Mouse (Mus musculus) cerebellum, adult 2 months (tissue): ENCODE results near the gene Hpse2. TPM values are rescaled to one million over a fixed set of nuclear protein-coding genes. Genes with fewer than 3 reads are reported as not detected.

Experiments used
- DNase-seq, 2 experiments: peaks; one replicate each; pipeline ENCODE4 v3.0.0; 2021
- H3K27ac ChIP-seq: fragments of 200-500 bp; 2 replicates; pipeline ENCODE4 v1.5.1; 2012; ENCODE audit warnings: low read length, control low read depth, inconsistent platforms; ENCODE audit not compliant: insufficient read depth
- H3K27me3 ChIP-seq: fragments of 200-500 bp; 2 replicates; pipeline ENCODE4 v1.6.1; 2012; ENCODE audit warnings: inconsistent platforms, mild to moderate bottlenecking, low read length, moderate library complexity; ENCODE audit not compliant: control insufficient read depth, insufficient read depth
- H3K4me1 ChIP-seq: fragments of 200-500 bp; 2 replicates; pipeline ENCODE4 v1.6.1; 2011; ENCODE audit warnings: low read length; ENCODE audit not compliant: control insufficient read depth, insufficient read depth
- H3K4me3 ChIP-seq: fragments of 200-500 bp; replicated peaks from 2 replicates; pipeline ENCODE3; 2011; ENCODE audit warnings: mild to moderate bottlenecking, low read depth, low read length, control low read depth; ENCODE audit not compliant: insufficient read depth
- CTCF ChIP-seq: fragments of 200-500 bp; IDR thresholded peaks from 2 replicates; pipeline ENCODE4 v1.5.1; 2011; ENCODE audit warnings: low read depth, mild to moderate bottlenecking, control low read depth, low read length, moderate library complexity, borderline replicate concordance; ENCODE audit not compliant: insufficient read depth
- POLR2A ChIP-seq: fragments of 200-500 bp; IDR thresholded peaks from 2 replicates; pipeline ENCODE4 v1.6.1; 2011; ENCODE audit warnings: low read length, control low read depth, borderline replicate concordance; ENCODE audit not compliant: insufficient read depth
- WGBS: fragments of 180-500 bp; shearing (Covaris S2); methylation state at CpG from one replicate; pipeline ENCODE4 v1.1.7; 2018; 5-methylcytosine and 5-hydroxymethylcytosine counted together
- polyA plus RNA-seq: library from polyadenylated mRNA; depleted of rRNA; stranded (reverse); fragments of >200 nt; gene quantifications from 2 replicates; pipeline ENCODE4 v1.2.3, GENCODE M21; 2012

Hpse2 gene
- polyA plus RNA-seq, 1 experiment = 0.11 TPM

- Histone ChIP-seq H3K4me1 (no peaks in the 10 kb centered on the region), H3K27ac (no peak overlapping the region), H3K27me3 (no peaks in the 10 kb centered on the region), H3K4me3 (no peak overlapping the region)
- no peak for TF ChIP-seq POLR2A
- DNase-seq = no peak
- WGBS = 29% methylated on average over 3 of the region's 3 CpGs
Observed at GRCm38 (mm10) chr19:42929702-42930101, 458.5 kb downstream of the Hpse2 start.

- DNase-seq = no peak
- H3K27me3 ChIP-seq = no peaks in the 10 kb centered on the region
- no peak overlapping the region for H3K4me3 ChIP-seq
- H3K4me1 ChIP-seq = no peaks in the 10 kb centered on the region
- whole genome bisulfite sequencing = 72% methylated on average over 2 of the region's 2 CpGs
- H3K27ac ChIP-seq = no peak overlapping the region
- TF ChIP-seq POLR2A (no peak), CTCF (no peak)
Observed at GRCm38 (mm10) chr19:42928271-42928670, 459.9 kb downstream of the Hpse2 start.

GRCm38 (mm10) chr19:42922610-42923009 is 465.5 kb downstream of the Hpse2 start:
- Histone ChIP-seq H3K4me1 (no peaks in the 10 kb centered on the region), H3K27ac (no peak overlapping the region), H3K4me3 (no peak overlapping the region), H3K27me3 (no peaks in the 10 kb centered on the region)
- no peak for DNase-seq
- TF ChIP-seq CTCF (no peak), POLR2A (no peak)
- WGBS = 70% methylated on average over 3 of the region's 3 CpGs

GRCm38 (mm10) chr19:42913703-42914102 is 474.5 kb downstream of the Hpse2 start:
- H3K4me1 ChIP-seq = no peaks in the 10 kb centered on the region
- no peak for DNase-seq
- WGBS = 69% methylated on average over 5 of the region's 5 CpGs
- no peak overlapping the region for H3K4me3 ChIP-seq
- no peaks in the 10 kb centered on the region for H3K27me3 ChIP-seq
- H3K27ac ChIP-seq = no peak overlapping the region
- TF ChIP-seq POLR2A (no peak), CTCF (no peak)

GRCm38 (mm10) chr19:42909719-42910118 is 478.4 kb downstream of the Hpse2 start:
- H3K27me3 ChIP-seq = no peaks in the 10 kb centered on the region
- H3K27ac ChIP-seq = no peak overlapping the region
- H3K4me1 ChIP-seq = no peaks in the 10 kb centered on the region
- no peak for DNase-seq
- WGBS = 65% methylated on average over 4 of the region's 4 CpGs
- H3K4me3 ChIP-seq = no peak overlapping the region
- TF ChIP-seq POLR2A = no peak
- TF ChIP-seq CTCF = no peak

- TF ChIP-seq POLR2A = no peak
- TF ChIP-seq CTCF = no peak
- WGBS = 69% methylated on average over 6 of the region's 6 CpGs
- DNase-seq = no peak
- H3K27ac ChIP-seq = no peak overlapping the region
- H3K27me3 ChIP-seq = no peaks in the 10 kb centered on the region
- H3K4me1 ChIP-seq = no peaks in the 10 kb centered on the region
- no peak overlapping the region for H3K4me3 ChIP-seq
Observed at GRCm38 (mm10) chr19:42908553-42908952, 479.6 kb downstream of the Hpse2 start.

- no peak for DNase-seq
- no peaks in the 10 kb centered on the region for H3K4me1 ChIP-seq
- H3K27ac ChIP-seq = no peak overlapping the region
- WGBS = 67% methylated on average over 5 of the region's 5 CpGs
- H3K27me3 ChIP-seq = no peaks in the 10 kb centered on the region
- H3K4me3 ChIP-seq = no peak overlapping the region
- TF ChIP-seq CTCF = no peak
- no peak for TF ChIP-seq POLR2A
Observed at GRCm38 (mm10) chr19:42906328-42906727, 481.8 kb downstream of the Hpse2 start.

- Histone ChIP-seq H3K4me3 (no peak overlapping the region), H3K27me3 (no peaks in the 10 kb centered on the region), H3K27ac (no peak overlapping the region), H3K4me1 (no peaks in the 10 kb centered on the region)
- TF ChIP-seq CTCF (no peak), POLR2A (no peak)
- 31% methylated on average over 7 of the region's 7 CpGs for WGBS
- no peak for DNase-seq
Observed at GRCm38 (mm10) chr19:42904726-42905125, 483.4 kb downstream of the Hpse2 start.
